Mouse (Mus musculus) brain, embryonic 14.5 days (tissue): ENCODE data around the gene Ugt2a1.

ENCODE experiments used
- CTCF ChIP-seq: fragments of 200-500 bp; IDR thresholded peaks from 2 replicates; pipeline ENCODE4 v1.5.1; 2012; ENCODE audit warnings: inconsistent platforms, mild to moderate bottlenecking, moderate library complexity, borderline replicate concordance; ENCODE audit not compliant: insufficient read depth, insufficient read length; ENCODE audit errors: extremely low read depth
- POLR2A ChIP-seq: fragments of 200-500 bp; IDR thresholded peaks from 2 replicates; pipeline ENCODE4 v1.6.1; 2012; ENCODE audit warnings: mild to moderate bottlenecking, inconsistent platforms, borderline replicate concordance; ENCODE audit not compliant: poor library complexity, insufficient read depth, insufficient read length, severe bottlenecking; ENCODE audit errors: extremely low read depth

GRCm38 (mm10) chr5:87502687-87503086, 12.0 kb upstream of the Ugt2a1 start:
- TF ChIP-seq POLR2A = no peak
- TF ChIP-seq CTCF = no peak
